Mouse (Mus musculus) CH12.LX (cell line): Measurements from ENCODE around the gene Ado. TPM values are rescaled to one million over a fixed set of nuclear protein-coding genes. Genes with fewer than 3 reads are reported as not detected.

Experiments
- DNase-seq: peaks from one replicate; pipeline ENCODE4 v3.0.0-alpha.2; 2013; ENCODE audit errors: extremely low read depth
- H3K27ac ChIP-seq: 2 replicates; pipeline ENCODE4 v1.5.1; 2012; ENCODE audit warnings: low read depth, mild to moderate bottlenecking, control low read depth, moderate library complexity; ENCODE audit not compliant: insufficient read depth
- H3K27me3 ChIP-seq: replicated peaks from 2 replicates; pipeline ENCODE3; 2012; ENCODE audit warnings: inconsistent platforms
- H3K36me3 ChIP-seq, 2 experiments: replicated peaks in 1 of 2; 2 replicates each; pipeline versions ENCODE3 to v1.6.1; 2012; ENCODE audit warnings: inconsistent platforms in 1 of 2, low read length in 1 of 2, mild to moderate bottlenecking in 1 of 2, mixed read lengths in 1 of 2, moderate library complexity in 1 of 2; ENCODE audit not compliant: control insufficient read depth in 1 of 2, insufficient read depth in 1 of 2
- H3K4me1 ChIP-seq, 2 experiments: 2 replicates each; pipeline ENCODE4 v1.6.1; 2012; ENCODE audit warnings: inconsistent platforms in 1 of 2, moderate library complexity in 1 of 2; ENCODE audit not compliant: insufficient read depth in 2 of 2, control insufficient read depth in 1 of 2
- H3K4me2 ChIP-seq: 2 replicates; pipeline ENCODE4 v1.6.1; 2012; ENCODE audit warnings: low read depth, mild to moderate bottlenecking, control low read depth; ENCODE audit not compliant: poor library complexity, insufficient read depth, severe bottlenecking
- H3K4me3 ChIP-seq, 3 experiments: fragments of 150-350 bp in 1 of 3; sonication (generic) in 1 of 3; replicated peaks in 1 of 3; 2 replicates each; pipeline versions ENCODE3 to v1.5.1; 2011 to 2012; ENCODE audit warnings: low read depth in 2 of 3, low read length in 2 of 3, mild to moderate bottlenecking in 2 of 3, moderate library complexity in 2 of 3, control low read depth in 1 of 3, improper control_type of control experiment in 1 of 3, inconsistent platforms in 1 of 3, mixed read lengths in 1 of 3; ENCODE audit not compliant: poor library complexity in 1 of 3
- H3K79me2 ChIP-seq: replicated peaks from 2 replicates; pipeline ENCODE4 v1.6.1; 2012; ENCODE audit warnings: mild to moderate bottlenecking, moderate library complexity; ENCODE audit not compliant: control insufficient read depth, poor library complexity, insufficient read depth, severe bottlenecking; ENCODE audit errors: extremely low read depth
- H3K9ac ChIP-seq: 2 replicates; pipeline ENCODE4 v1.6.1; 2012; ENCODE audit warnings: low read depth, mild to moderate bottlenecking, control low read depth, moderate library complexity; ENCODE audit not compliant: insufficient read depth
- H3K9me3 ChIP-seq: replicated peaks from 2 replicates; pipeline ENCODE3; 2012; ENCODE audit warnings: low read length, inconsistent platforms, mixed read lengths
- BHLHE40 ChIP-seq: IDR thresholded peaks from 2 replicates; pipeline ENCODE4 v1.6.1; 2011; ENCODE audit warnings: mild to moderate bottlenecking, low read depth, low read length, improper control_type of control experiment
- EP300 ChIP-seq: IDR thresholded peaks from 2 replicates; pipeline ENCODE4 v1.6.1; 2011; ENCODE audit warnings: low read length, improper control_type of control experiment
- ETS1 ChIP-seq: conservative IDR thresholded peaks from 2 replicates; pipeline ENCODE4 v1.6.1; 2012; ENCODE audit warnings: low read depth, mild to moderate bottlenecking, inconsistent platforms, low read length, improper control_type of control experiment, moderate library complexity
- HCFC1 ChIP-seq: IDR thresholded peaks from 2 replicates; pipeline ENCODE4 v1.6.1; 2012; ENCODE audit warnings: low read depth, mild to moderate bottlenecking, inconsistent platforms, low read length, improper control_type of control experiment
- IRF4 ChIP-seq: IDR thresholded peaks from 2 replicates; pipeline ENCODE4 v1.6.1; 2014; ENCODE audit warnings: low read depth, mild to moderate bottlenecking, inconsistent platforms, low read length, improper control_type of control experiment
- KAT2A ChIP-seq: IDR thresholded peaks from 2 replicates; pipeline ENCODE4 v1.6.1; 2012; ENCODE audit warnings: low read length, improper control_type of control experiment, inconsistent platforms; ENCODE audit not compliant: insufficient replicate concordance
- MAFK ChIP-seq: IDR thresholded peaks from 2 replicates; pipeline ENCODE4 v1.6.1; 2011; ENCODE audit warnings: low read length, improper control_type of control experiment; ENCODE audit not compliant: insufficient replicate concordance
- MAZ ChIP-seq: IDR thresholded peaks from 2 replicates; pipeline ENCODE4 v1.6.1; 2012; ENCODE audit warnings: low read depth, mild to moderate bottlenecking, inconsistent platforms, low read length, improper control_type of control experiment, moderate library complexity
- MEF2A ChIP-seq: IDR thresholded peaks from 2 replicates; pipeline ENCODE4 v1.6.1; 2014; ENCODE audit warnings: low read depth, mild to moderate bottlenecking, inconsistent platforms, low read length, improper control_type of control experiment, borderline replicate concordance
- MYC ChIP-seq: IDR thresholded peaks from 2 replicates; pipeline ENCODE4 v1.6.1; 2011; ENCODE audit warnings: low read depth, mild to moderate bottlenecking, improper control_type of control experiment, low read length
- NELFE ChIP-seq: IDR thresholded peaks from 2 replicates; pipeline ENCODE4 v1.6.1; 2011; ENCODE audit warnings: low read depth, low read length, improper control_type of control experiment
- PAX5 ChIP-seq: IDR thresholded peaks from 2 replicates; pipeline ENCODE4 v1.6.1; 2012; ENCODE audit warnings: low read length, inconsistent platforms, mixed read lengths
- POLR2A ChIP-seq: IDR thresholded peaks from 2 replicates; pipeline ENCODE4 v1.6.1; 2011; ENCODE audit warnings: low read depth, mild to moderate bottlenecking, improper control_type of control experiment, low read length
- POLR2AphosphoS2 ChIP-seq: IDR thresholded peaks from 2 replicates; pipeline ENCODE4 v1.6.1; 2011; ENCODE audit warnings: low read depth, low read length, improper control_type of control experiment
- RAD21 ChIP-seq: IDR thresholded peaks from 2 replicates; pipeline ENCODE4 v1.6.1; 2011; ENCODE audit warnings: low read depth, mild to moderate bottlenecking, low read length, improper control_type of control experiment, moderate library complexity
- RCOR1 ChIP-seq: conservative IDR thresholded peaks from 2 replicates; pipeline ENCODE4 v1.6.1; 2012; ENCODE audit warnings: low read depth, mild to moderate bottlenecking, inconsistent platforms, low read length, improper control_type of control experiment
- SMC3 ChIP-seq: IDR thresholded peaks from 2 replicates; pipeline ENCODE4 v1.6.1; 2011; ENCODE audit warnings: low read depth, low read length, improper control_type of control experiment
- TBP ChIP-seq: conservative IDR thresholded peaks from 2 replicates; pipeline ENCODE4 v1.6.1; 2011; ENCODE audit warnings: low read depth, low read length, improper control_type of control experiment
- TCF12 ChIP-seq: IDR thresholded peaks from 2 replicates; pipeline ENCODE4 v1.6.1; 2014; ENCODE audit warnings: low read depth, mild to moderate bottlenecking, inconsistent platforms, low read length, improper control_type of control experiment
- UBTF ChIP-seq: IDR thresholded peaks from 2 replicates; pipeline ENCODE4 v1.6.1; 2012; ENCODE audit warnings: low read depth, mild to moderate bottlenecking, inconsistent platforms, low read length, improper control_type of control experiment, moderate library complexity
- USF1 ChIP-seq: IDR thresholded peaks from 2 replicates; pipeline ENCODE4 v1.6.1; 2014; ENCODE audit warnings: low read depth, mild to moderate bottlenecking, inconsistent platforms, low read length, improper control_type of control experiment
- ZC3H11A ChIP-seq: IDR thresholded peaks from 2 replicates; pipeline ENCODE4 v1.6.1; 2012; ENCODE audit warnings: low read depth, mild to moderate bottlenecking, inconsistent platforms, low read length, improper control_type of control experiment
- ZKSCAN1 ChIP-seq: IDR thresholded peaks from 2 replicates; pipeline ENCODE4 v1.6.1; 2012; ENCODE audit warnings: low read depth, inconsistent platforms, low read length, improper control_type of control experiment, borderline replicate concordance
- ZMIZ1 ChIP-seq: IDR thresholded peaks from 2 replicates; pipeline ENCODE4 v1.6.1; 2012; ENCODE audit warnings: low read depth, mild to moderate bottlenecking, inconsistent platforms, low read length, improper control_type of control experiment
- ZNF384 ChIP-seq: IDR thresholded peaks from 2 replicates; pipeline ENCODE4 v1.6.1; 2012; ENCODE audit warnings: low read depth, low read length, improper control_type of control experiment, inconsistent platforms
- dilution Hi-C: fragments of 300-500 bp; cut with MboI; formaldehyde crosslinking; loops from 2 replicates; pipeline ENCODE4 v1.14.3; 2020; ENCODE audit warnings: low sequenced_read_pairs; ENCODE audit not compliant: extremely low pct_unique_long_range_greater_than_20kb, extremely low pct_ligation_motif_present
- in situ Hi-C: fragments of 300-500 bp; cut with MboI; formaldehyde crosslinking; loops from 3 replicates; pipeline ENCODE4 v1.14.3; 2019; ENCODE audit warnings: low sequenced_read_pairs, low pct_ligation_motif_present, low pct_unique_long_range_greater_than_20kb, mixed read lengths
- polyA plus RNA-seq: library from polyadenylated mRNA; unstranded; fragments of >175 nt; gene quantifications from 2 replicates; pipeline ENCODE4 v1.2.1, GENCODE M21; 2012; ENCODE audit warnings: low read depth; ENCODE audit not compliant: insufficient read length
- total RNA-seq, 2 experiments: library from RNA; depleted of rRNA; stranded (reverse); fragments of 300-350 nt in 1 of 2; fragments of >200 nt in 1 of 2; gene quantifications; 2 replicates each; pipeline ENCODE4 v1.2.3; 2012 to 2014

The Ado gene
- total and polyA plus RNA-seq, 3 experiments = 10.3 to 14.8 (median 12.3) TPM

DNA sequence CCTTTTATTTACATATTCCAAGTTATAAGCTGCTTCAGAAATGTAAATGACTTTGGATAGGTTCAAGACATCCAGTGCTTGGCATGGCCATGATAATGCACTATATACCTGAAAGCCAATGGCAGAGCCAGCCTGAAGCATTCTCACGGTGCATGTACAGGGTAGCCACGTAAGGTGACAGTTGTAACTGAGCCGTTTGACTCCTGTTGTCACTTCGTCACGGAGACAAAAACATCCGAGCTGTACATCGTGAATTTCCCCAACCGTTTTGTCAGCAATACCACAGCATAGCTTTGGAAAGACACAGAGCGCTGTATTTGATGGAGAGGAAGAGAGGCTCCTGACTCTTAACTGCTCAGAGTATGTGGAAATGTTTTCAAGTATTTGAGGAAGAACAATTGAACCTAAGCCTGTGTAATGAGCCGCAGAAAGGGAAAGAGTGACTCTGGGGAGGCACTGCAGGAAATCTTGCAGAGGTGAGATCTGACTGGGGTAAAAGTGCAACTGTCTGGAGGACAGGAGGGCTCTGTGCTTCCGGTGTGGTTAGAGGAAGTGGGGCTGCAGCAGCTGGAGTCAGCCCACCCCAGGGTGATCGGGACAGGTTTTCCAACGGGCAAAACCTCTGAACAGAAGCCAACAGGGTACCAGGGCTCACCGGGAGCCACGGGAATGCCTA, 45.3 kb downstream of the Ado start:
- H3K4me3 ChIP-seq = no peak overlapping the region
- peaks cover 16 to 34% of the 10 kb centered on the region in 2 experiments for H3K4me1 ChIP-seq
- H3K27me3 ChIP-seq = no peaks in the 10 kb centered on the region
- peak overlapping the region; percentile 74 for H3K4me2 ChIP-seq
- dilution Hi-C loops (no loop called here), in situ Hi-C loops (no loop called here)
- H3K9ac ChIP-seq = no peak overlapping the region
- peaks cover 2% of the 10 kb centered on the region for H3K9me3 ChIP-seq
- peak; percentile 40 for DNase-seq
- no peak overlapping the region for H3K27ac ChIP-seq
- H3K79me2 ChIP-seq = no peaks in the 10 kb centered on the region
- TF ChIP-seq TBP (no peak), ZKSCAN1 (no peak), UBTF (no peak), ZMIZ1 (no peak), BHLHE40 (no peak), HCFC1 (no peak), POLR2A (no peak), MAFK (no peak), POLR2AphosphoS2 (no peak), KAT2A (no peak), MYC (no peak), RAD21 (no peak), SMC3 (no peak), NELFE (no peak), MAZ (no peak), ZC3H11A (no peak), USF1 (no peak), EP300 (no peak), RCOR1 (no peak)
- no peaks in the 10 kb centered on the region for H3K36me3 ChIP-seq

DNA sequence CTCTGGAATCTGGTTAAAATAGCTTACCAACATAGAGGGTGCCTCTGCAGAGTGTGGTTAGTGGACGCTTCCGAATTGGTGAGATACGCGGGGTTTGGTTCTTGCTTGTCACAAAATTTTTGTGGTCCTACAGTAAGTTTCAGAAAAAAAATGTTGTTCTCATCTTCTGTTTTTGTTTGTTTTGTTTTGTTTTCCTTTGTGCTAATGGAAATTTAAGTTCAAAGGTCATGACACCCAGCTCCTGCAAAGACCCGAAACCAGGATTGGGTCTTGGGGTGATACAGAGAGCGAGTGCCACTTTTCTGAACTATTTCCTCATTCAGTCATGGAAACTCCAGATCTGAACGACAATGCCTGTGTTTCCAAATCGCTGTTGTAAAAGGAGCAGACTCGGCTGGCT, 50.8 kb downstream of the Ado start:
- no peak for DNase-seq
- Histone ChIP-seq H3K4me3 (no peak overlapping the region), H3K4me1 (peaks cover 6 to 35% of the 10 kb centered on the region in 2 experiments; a peak in 3 of 4 replicates), H3K79me2 (no peaks in the 10 kb centered on the region), H3K27ac (no peak overlapping the region), H3K27me3 (no peaks in the 10 kb centered on the region), H3K9ac (no peak overlapping the region), H3K9me3 (no peaks in the 10 kb centered on the region), H3K4me2 (peak overlapping the region; percentile 81), H3K36me3 (no peaks in the 10 kb centered on the region)
- in situ Hi-C loops = no loop called here
- dilution Hi-C loops = no loop called here
- TF ChIP-seq ETS1 (no peak), ZNF384 (no peak), PAX5 (no peak), IRF4 (no peak), MEF2A (0 out of 2 replicates have a peak, but pooled peaks have one; percentile 0), TCF12 (no peak)
